Mouse (Mus musculus) lung, embryonic 16.5 days (tissue): ENCODE measurements around the gene Prkca. TPM values are rescaled to one million over a fixed set of nuclear protein-coding genes. Genes with fewer than 3 reads are reported as not detected.
A peak's percentile ranks its signal among the peaks of the same experiment; 100 is the strongest.

Experiments used
- ATAC-seq: fragments of 200-750 bp; cut with Nextera tagmentation; 2 replicates; pipeline ENCODE4 v1.8.0; 2017; ENCODE audit warnings: low read depth, mild to moderate bottlenecking, moderate library complexity
- H3K27ac ChIP-seq: fragments of 300-500 bp; sonication (generic); 2 replicates; pipeline ENCODE4 v1.5.1; 2014; ENCODE audit warnings: mild to moderate bottlenecking, control low read depth, low read length
- H3K27me3 ChIP-seq: fragments of 300-500 bp; sonication (generic); 2 replicates; pipeline ENCODE4 v1.6.1; 2014; ENCODE audit warnings: low read depth, low read length, mixed read lengths; ENCODE audit not compliant: control insufficient read depth, insufficient read depth
- H3K36me3 ChIP-seq: fragments of 300-500 bp; sonication (generic); 2 replicates; pipeline ENCODE4 v1.6.1; 2014; ENCODE audit warnings: low read length; ENCODE audit not compliant: control insufficient read depth, insufficient read depth
- H3K4me1 ChIP-seq: fragments of 300-500 bp; sonication (generic); replicated peaks from 2 replicates; pipeline ENCODE4 v1.6.1; 2014; ENCODE audit warnings: low read length, mixed read lengths; ENCODE audit not compliant: control insufficient read depth, insufficient read depth
- H3K4me2 ChIP-seq: fragments of 300-500 bp; sonication (generic); 2 replicates; pipeline ENCODE4 v1.6.1; 2014; ENCODE audit warnings: low read depth, low read length, control low read depth
- H3K4me3 ChIP-seq: fragments of 300-500 bp; sonication (generic); 2 replicates; pipeline ENCODE4 v1.5.1; 2014; ENCODE audit warnings: mild to moderate bottlenecking, low read length, control low read depth
- H3K9ac ChIP-seq: fragments of 300-500 bp; sonication (generic); 2 replicates; pipeline ENCODE4 v1.6.1; 2014; ENCODE audit warnings: low read length, control low read depth
- H3K9me3 ChIP-seq: fragments of 300-500 bp; sonication (generic); 2 replicates; pipeline ENCODE4 v1.6.1; 2016; ENCODE audit warnings: low read length; ENCODE audit not compliant: control insufficient read depth
- WGBS: fragments of 180-500 bp; shearing (Covaris S2); extraction: QIAGEN DNeasy Blood & Tissue Kit; methylation state at CpG from one replicate; pipeline ENCODE4 v1.1.7; 2014; 5-methylcytosine and 5-hydroxymethylcytosine counted together
- polyA plus RNA-seq: library from polyadenylated mRNA; unstranded; fragments of >200 nt; fragmentation: Nextera tagmentation; extraction: Ambion mirVana; gene quantifications from 2 replicates; pipeline ENCODE4 v1.2.1, GENCODE M21; 2015

Prkca gene
- polyA plus RNA-seq, 1 experiment from 2014 or later: 10.1 TPM

- Histone ChIP-seq H3K4me2 (no peak overlapping the region), H3K4me1 (peaks cover 6% of the 10 kb centered on the region), H3K4me3 (no peak overlapping the region), H3K9me3 (no peaks in the 10 kb centered on the region), H3K9ac (no peak overlapping the region), H3K27me3 (no peaks in the 10 kb centered on the region), H3K27ac (no peak overlapping the region), H3K36me3 (no peaks in the 10 kb centered on the region)
- ATAC-seq: no peak
- WGBS: 90% methylated on average over 5 of the region's 5 CpGs
Observed at GRCm38 (mm10) chr11:108308253-108308652, 35.5 kb downstream of the Prkca start.

- H3K9ac ChIP-seq: no peak overlapping the region
- WGBS: 41% methylated on average over 7 of the region's 7 CpGs
- no peak for ATAC-seq
Observed at GRCm38 (mm10) chr11:108307258-108307657, 36.5 kb downstream of the Prkca start.

GRCm38 (mm10) chr11:108303787-108304186 is 39.9 kb downstream of the Prkca start:
- no peaks in the 10 kb centered on the region for H3K27me3 ChIP-seq
- ATAC-seq: peak; percentile 37; the same call in 1 of the 2 replicates
- no peak overlapping the region for H3K4me3 ChIP-seq
- no peak overlapping the region for H3K27ac ChIP-seq
- H3K4me2 ChIP-seq: no peak overlapping the region
- no peaks in the 10 kb centered on the region for H3K36me3 ChIP-seq
- H3K9me3 ChIP-seq: no peaks in the 10 kb centered on the region
- H3K9ac ChIP-seq: no peak overlapping the region
- 69% methylated on average over 4 of the region's 4 CpGs for WGBS
- H3K4me1 ChIP-seq: 0 out of 2 replicates have a peak, but pooled peaks cover 2% of the 10 kb centered on the region

More at GRCm38 (mm10) chr11:108307258-108307657, 36.5 kb downstream of the Prkca start:
- Histone ChIP-seq H3K36me3 (no peaks in the 10 kb centered on the region), H3K4me1 (peaks cover 2% of the 10 kb centered on the region; the same call in 1 of the 2 replicates), H3K27ac (no peak overlapping the region), H3K27me3 (no peaks in the 10 kb centered on the region), H3K4me3 (no peak overlapping the region), H3K4me2 (no peak overlapping the region), H3K9me3 (no peaks in the 10 kb centered on the region)

- H3K4me2 ChIP-seq: no peak overlapping the region
- no peak overlapping the region for H3K4me3 ChIP-seq
- H3K27ac ChIP-seq: no peak overlapping the region
- no peaks in the 10 kb centered on the region for H3K36me3 ChIP-seq
- H3K27me3 ChIP-seq: no peaks in the 10 kb centered on the region
- 72% methylated on average over 10 of the region's 10 CpGs for WGBS
- H3K9me3 ChIP-seq: no peaks in the 10 kb centered on the region
- H3K4me1 ChIP-seq: 0 out of 2 replicates have a peak, but pooled peaks cover 2% of the 10 kb centered on the region
- no peak for ATAC-seq
- H3K9ac ChIP-seq: no peak overlapping the region
Observed at GRCm38 (mm10) chr11:108301796-108302490, 41.8 kb downstream of the Prkca start.

GRCm38 (mm10) chr11:108301036-108301435 is 42.7 kb downstream of the Prkca start:
- Histone ChIP-seq H3K27ac (no peak overlapping the region), H3K9ac (no peak overlapping the region), H3K27me3 (no peaks in the 10 kb centered on the region), H3K36me3 (no peaks in the 10 kb centered on the region), H3K9me3 (no peaks in the 10 kb centered on the region), H3K4me2 (no peak overlapping the region), H3K4me1 (0 out of 2 replicates have a peak, but pooled peaks cover 2% of the 10 kb centered on the region), H3K4me3 (no peak overlapping the region)
- no peak for ATAC-seq
- WGBS: 81% methylated on average over 6 of the region's 6 CpGs

- no peak overlapping the region for H3K4me3 ChIP-seq
- H3K27ac ChIP-seq: no peak overlapping the region
- ATAC-seq: no peak
- no peaks in the 10 kb centered on the region for H3K36me3 ChIP-seq
- H3K4me1 ChIP-seq: 0 out of 2 replicates have a peak, but pooled peaks cover 2% of the 10 kb centered on the region
- no peaks in the 10 kb centered on the region for H3K9me3 ChIP-seq
- no peak overlapping the region for H3K4me2 ChIP-seq
- 100% methylated on average over 1 of the region's 1 CpGs for WGBS
- H3K9ac ChIP-seq: no peak overlapping the region
- no peaks in the 10 kb centered on the region for H3K27me3 ChIP-seq
Observed at GRCm38 (mm10) chr11:108300443-108300842, 43.3 kb downstream of the Prkca start.

GRCm38 (mm10) chr11:108299913-108300312 is 43.8 kb downstream of the Prkca start:
- H3K4me3 ChIP-seq: no peak overlapping the region
- 0 out of 2 replicates have a peak, but pooled peaks cover 2% of the 10 kb centered on the region for H3K4me1 ChIP-seq
- H3K9ac ChIP-seq: no peak overlapping the region
- H3K9me3 ChIP-seq: no peaks in the 10 kb centered on the region
- 74% methylated on average over 10 of the region's 10 CpGs for WGBS
- ATAC-seq: peak; percentile 47; the same call in 1 of the 2 replicates
- H3K27me3 ChIP-seq: no peaks in the 10 kb centered on the region
- H3K27ac ChIP-seq: no peak overlapping the region
- no peaks in the 10 kb centered on the region for H3K36me3 ChIP-seq
- no peak overlapping the region for H3K4me2 ChIP-seq

GRCm38 (mm10) chr11:108297956-108298355 is 45.8 kb downstream of the Prkca start:
- Histone ChIP-seq H3K9ac (no peak overlapping the region), H3K27me3 (no peaks in the 10 kb centered on the region), H3K4me2 (no peak overlapping the region), H3K9me3 (no peaks in the 10 kb centered on the region), H3K4me1 (no peaks in the 10 kb centered on the region), H3K36me3 (no peaks in the 10 kb centered on the region), H3K4me3 (no peak overlapping the region), H3K27ac (no peak overlapping the region)
- 71% methylated on average over 8 of the region's 8 CpGs for WGBS
- no peak for ATAC-seq

- Histone ChIP-seq H3K4me3 (no peak overlapping the region), H3K36me3 (no peaks in the 10 kb centered on the region), H3K4me2 (no peak overlapping the region), H3K27me3 (no peaks in the 10 kb centered on the region), H3K27ac (no peak overlapping the region), H3K9me3 (no peaks in the 10 kb centered on the region), H3K9ac (no peak overlapping the region), H3K4me1 (no peaks in the 10 kb centered on the region)
- no peak for ATAC-seq
Observed at GRCm38 (mm10) chr11:108295373-108295772, 48.4 kb downstream of the Prkca start.
